Mouse (Mus musculus) G1E (cell line): Measurements from ENCODE around the gene Wrap73. TPM values are rescaled to one million over a fixed set of nuclear protein-coding genes. Genes with fewer than 3 reads are reported as not detected.
A peak's percentile ranks its signal among the peaks of the same experiment; 100 is the strongest.

ENCODE experiments used
- ATAC-seq: 2 replicates; pipeline ENCODE4 v1.8.0; 2016; ENCODE audit warnings: mild to moderate bottlenecking; ENCODE audit not compliant: insufficient number of reproducible peaks, poor library complexity, low FRiP score, severe bottlenecking; ENCODE audit errors: extremely low read depth
- DNase-seq: peaks from one replicate; pipeline ENCODE4 v3.0.0; 2012; ENCODE audit warnings: low spot score
- H3K27me3 ChIP-seq: 2 replicates; pipeline ENCODE4 v1.6.1; 2012; ENCODE audit warnings: mild to moderate bottlenecking, low read length, inconsistent platforms; ENCODE audit not compliant: insufficient read depth
- H3K36me3 ChIP-seq: replicated peaks from 2 replicates; pipeline ENCODE3; 2012; ENCODE audit warnings: mild to moderate bottlenecking, inconsistent platforms
- H3K4me1 ChIP-seq: 2 replicates; pipeline ENCODE4 v1.6.1; 2012; ENCODE audit warnings: low read depth, low read length, inconsistent platforms, mixed read lengths; ENCODE audit not compliant: insufficient read depth
- H3K4me3 ChIP-seq: 2 replicates; pipeline ENCODE4 v1.5.1; 2012; ENCODE audit warnings: low read depth, mild to moderate bottlenecking, inconsistent platforms, low read length, moderate library complexity, mixed read lengths
- H3K9me3 ChIP-seq: replicated peaks from 2 replicates; pipeline ENCODE4 v1.6.1; 2012; ENCODE audit warnings: inconsistent platforms
- CTCF ChIP-seq: IDR thresholded peaks from 2 replicates; pipeline ENCODE4 v1.5.1; 2012; ENCODE audit warnings: low read depth, low read length, inconsistent platforms, mixed read lengths
- GATA1 ChIP-seq: IDR thresholded peaks from 2 replicates; pipeline ENCODE4 v1.6.1; 2012; ENCODE audit warnings: borderline replicate concordance, low read length, inconsistent platforms, mixed read lengths
- GATA2 ChIP-seq: IDR thresholded peaks from 2 replicates; pipeline ENCODE4 v1.6.1; 2012; ENCODE audit warnings: low read depth, low read length, inconsistent platforms, borderline replicate concordance
- POLR2AphosphoS5 ChIP-seq: IDR thresholded peaks from 2 replicates; pipeline ENCODE4 v1.6.1; 2012; ENCODE audit warnings: low read depth, low read length, inconsistent platforms; ENCODE audit not compliant: insufficient replicate concordance
- TAL1 ChIP-seq: conservative IDR thresholded peaks from 2 replicates; pipeline ENCODE4 v1.6.1; 2012; ENCODE audit warnings: low read depth, low read length, inconsistent platforms, mixed read lengths
- polyA plus RNA-seq: library from polyadenylated mRNA; stranded (reverse); fragments of >175 nt; gene quantifications from 2 replicates; pipeline ENCODE4 v1.2.3, GENCODE M21; 2012
- total RNA-seq, 2 experiments: library from RNA; stranded (forward) in 1 of 2; stranded (reverse) in 1 of 2; fragments of 200-1000 nt in 1 of 2; fragments of >200 nt in 1 of 2; fragmentation: Nextera tagmentation in 1 of 2; gene quantifications; 2 replicates each; pipeline ENCODE4 v1.2.3; 2014 to 2017

The Wrap73 gene
- total RNA-seq (2014; fragmentation: Nextera tagmentation) (6.9 and 7.2 TPM in 2 replicates), total RNA-seq (2017) (19.4 and 23.4 TPM in 2 replicates), polyA plus RNA-seq (16.6 and 21.5 TPM in 2 replicates)

GRCm38 (mm10) chr4:154142211-154143040, at the start of gene Wrap73:
Gene Wrap73, plus strand, starts transcription at chr4:154142372.
- Histone ChIP-seq H3K27me3 (peaks cover 15% of the 10 kb centered on the region; the same call in 1 of the 2 replicates), H3K4me1 (peaks cover 24% of the 10 kb centered on the region), H3K9me3 (peaks cover 18% of the 10 kb centered on the region), H3K4me3 (peak within 1 kb of the TSS; percentile 80), H3K36me3 (peaks cover 33% of the 10 kb centered on the region)
- TF ChIP-seq GATA1 (no peak), CTCF (no peak), POLR2AphosphoS5 (no peak), TAL1 (no peak), GATA2 (no peak)
- peak; percentile 99 for DNase-seq
- peak; percentile 98 for ATAC-seq

DNA sequence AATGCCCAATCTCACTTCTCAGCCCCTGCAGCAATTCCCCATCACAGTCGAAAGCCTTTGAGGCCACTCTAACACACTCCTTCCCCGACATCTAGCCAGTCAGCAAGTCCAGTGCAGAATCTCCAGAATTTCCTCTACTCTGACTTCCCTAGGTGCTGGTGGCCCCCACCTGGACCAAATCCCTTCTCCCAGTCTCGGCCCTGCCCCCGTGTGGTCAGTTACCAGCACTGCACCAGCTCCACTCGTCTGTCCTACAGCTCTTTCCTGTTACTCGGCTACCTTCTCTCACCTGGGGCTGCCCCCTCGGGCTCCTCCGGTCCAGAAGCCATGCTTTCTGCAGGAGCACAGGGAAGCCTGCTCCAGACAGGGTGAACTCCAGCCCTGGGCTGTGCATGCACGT, 49.0 kb upstream of the Wrap73 start:
- no peaks in the 10 kb centered on the region for H3K36me3 ChIP-seq
- H3K4me3 ChIP-seq, result no peak overlapping the region; the same call in 1 of the 2 replicates
- no peaks in the 10 kb centered on the region for H3K27me3 ChIP-seq
- no peaks in the 10 kb centered on the region for H3K4me1 ChIP-seq
- H3K9me3 ChIP-seq, result peaks cover 83% of the 10 kb centered on the region
- TF ChIP-seq CTCF (no peak), GATA2 (no peak), TAL1 (no peak), GATA1 (no peak), POLR2AphosphoS5 (no peak)
- ATAC-seq, result no peak
- peak; percentile 5 for DNase-seq

DNA sequence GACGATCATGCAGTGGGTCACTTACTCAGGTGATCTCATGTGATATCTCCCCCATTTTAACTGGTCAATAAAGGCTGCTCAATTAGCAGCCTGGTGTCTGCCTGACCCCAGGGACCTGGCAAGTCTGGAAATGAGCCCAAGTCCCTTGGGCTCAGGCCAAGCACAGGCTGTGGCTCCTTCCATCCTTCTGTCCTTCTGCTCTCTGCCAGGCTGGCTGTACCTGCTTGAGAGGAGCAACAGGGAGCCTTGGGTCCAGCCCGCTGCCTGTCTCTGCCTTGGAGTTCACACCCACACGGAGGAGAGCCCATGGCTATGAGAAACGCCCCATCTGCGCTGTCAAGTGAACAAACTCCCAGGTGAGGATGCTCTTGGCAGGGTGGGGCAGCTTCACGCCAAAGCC, 46.1 kb upstream of the Wrap73 start:
- H3K4me1 ChIP-seq, result no peaks in the 10 kb centered on the region
- TF ChIP-seq POLR2AphosphoS5 (no peak), CTCF (no peak), GATA1 (no peak), GATA2 (no peak), TAL1 (no peak)
- ATAC-seq (no peak), DNase-seq (no peak)
- H3K36me3 ChIP-seq, result no peaks in the 10 kb centered on the region
- no peak overlapping the region for H3K4me3 ChIP-seq
- H3K27me3 ChIP-seq, result no peaks in the 10 kb centered on the region
- H3K9me3 ChIP-seq, result peaks cover 86% of the 10 kb centered on the region

GRCm38 (mm10) chr4:154099361-154099760, 42.8 kb upstream of the Wrap73 start:
- no peaks in the 10 kb centered on the region for H3K4me1 ChIP-seq
- H3K36me3 ChIP-seq, result no peaks in the 10 kb centered on the region
- TF ChIP-seq GATA2 (no peak), GATA1 (no peak)
- ATAC-seq (no peak), DNase-seq (no peak)
- H3K4me3 ChIP-seq, result no peak overlapping the region
- peaks cover 84% of the 10 kb centered on the region for H3K9me3 ChIP-seq
- no peaks in the 10 kb centered on the region for H3K27me3 ChIP-seq

- DNase-seq, result no peak
- H3K36me3 ChIP-seq, result no peaks in the 10 kb centered on the region
- no peak overlapping the region for H3K4me3 ChIP-seq
- ATAC-seq, result no peak
- no peaks in the 10 kb centered on the region for H3K4me1 ChIP-seq
- TF ChIP-seq CTCF, result no peak
- no peak for TF ChIP-seq TAL1
- TF ChIP-seq GATA2, result no peak
- TF ChIP-seq POLR2AphosphoS5, result no peak
- TF ChIP-seq GATA1, result no peak
- H3K27me3 ChIP-seq, result no peaks in the 10 kb centered on the region; the same call in 1 of the 2 replicates
- peaks cover 83% of the 10 kb centered on the region for H3K9me3 ChIP-seq
Measured at GRCm38 (mm10) chr4:154103386-154103785, 38.8 kb upstream of the Wrap73 start.

- H3K4me3 ChIP-seq, result no peak overlapping the region
- TF ChIP-seq TAL1 (no peak), GATA2 (no peak), CTCF (no peak), POLR2AphosphoS5 (no peak), GATA1 (no peak)
- H3K36me3 ChIP-seq, result no peaks in the 10 kb centered on the region
- DNase-seq (no peak), ATAC-seq (no peak)
- no peaks in the 10 kb centered on the region; the same call in 1 of the 2 replicates for H3K27me3 ChIP-seq
- H3K9me3 ChIP-seq, result peaks cover 80% of the 10 kb centered on the region
- H3K4me1 ChIP-seq, result no peaks in the 10 kb centered on the region
Measured at GRCm38 (mm10) chr4:154103912-154104311, 38.3 kb upstream of the Wrap73 start.
